Mouse (Mus musculus) testis, adult 2 months (tissue): ENCODE measurements around the gene Sik1. TPM values are rescaled to one million over a fixed set of nuclear protein-coding genes. Genes with fewer than 3 reads are reported as not detected.
A peak's percentile ranks its signal among the peaks of the same experiment; 100 is the strongest.

ENCODE experiments used
- H3K27ac ChIP-seq: fragments of 200-500 bp; 2 replicates; pipeline ENCODE4 v1.5.1; 2012; ENCODE audit warnings: low read depth, low read length; ENCODE audit not compliant: control insufficient read depth, insufficient read depth
- H3K27me3 ChIP-seq: fragments of 200-500 bp; 2 replicates; pipeline ENCODE4 v1.6.1; 2012; ENCODE audit warnings: mild to moderate bottlenecking, low read length, moderate library complexity; ENCODE audit not compliant: control insufficient read depth, insufficient read depth
- H3K36me3 ChIP-seq: fragments of 200-500 bp; 2 replicates; pipeline ENCODE4 v1.6.1; 2012; ENCODE audit warnings: mild to moderate bottlenecking, low read length; ENCODE audit not compliant: control insufficient read depth, insufficient read depth
- H3K4me1 ChIP-seq: fragments of 200-500 bp; 2 replicates; pipeline ENCODE4 v1.6.1; 2012; ENCODE audit warnings: low read length; ENCODE audit not compliant: control insufficient read depth, insufficient read depth
- H3K4me3 ChIP-seq: fragments of 200-500 bp; 2 replicates; pipeline ENCODE4 v1.5.1; 2012; ENCODE audit warnings: low read depth, mild to moderate bottlenecking, low read length, moderate library complexity, mixed read lengths; ENCODE audit not compliant: control insufficient read depth
- CTCF ChIP-seq: fragments of 200-500 bp; IDR thresholded peaks from 2 replicates; pipeline ENCODE4 v1.5.1; 2012; ENCODE audit warnings: low read depth, mild to moderate bottlenecking, inconsistent platforms, low read length, moderate library complexity; ENCODE audit not compliant: control insufficient read depth, insufficient read depth, insufficient replicate concordance
- POLR2A ChIP-seq: fragments of 200-500 bp; IDR thresholded peaks from 2 replicates; pipeline ENCODE4 v1.6.1; 2012; ENCODE audit warnings: low read depth, mild to moderate bottlenecking, inconsistent platforms, low read length, moderate library complexity; ENCODE audit not compliant: control insufficient read depth
- polyA plus RNA-seq: library from polyadenylated mRNA; depleted of rRNA; stranded (reverse); fragments of >200 nt; gene quantifications from 2 replicates; pipeline ENCODE4 v1.2.3, GENCODE M21; 2012

The Sik1 gene
- polyA plus RNA-seq, 1 experiment = 19.2 TPM

DNA sequence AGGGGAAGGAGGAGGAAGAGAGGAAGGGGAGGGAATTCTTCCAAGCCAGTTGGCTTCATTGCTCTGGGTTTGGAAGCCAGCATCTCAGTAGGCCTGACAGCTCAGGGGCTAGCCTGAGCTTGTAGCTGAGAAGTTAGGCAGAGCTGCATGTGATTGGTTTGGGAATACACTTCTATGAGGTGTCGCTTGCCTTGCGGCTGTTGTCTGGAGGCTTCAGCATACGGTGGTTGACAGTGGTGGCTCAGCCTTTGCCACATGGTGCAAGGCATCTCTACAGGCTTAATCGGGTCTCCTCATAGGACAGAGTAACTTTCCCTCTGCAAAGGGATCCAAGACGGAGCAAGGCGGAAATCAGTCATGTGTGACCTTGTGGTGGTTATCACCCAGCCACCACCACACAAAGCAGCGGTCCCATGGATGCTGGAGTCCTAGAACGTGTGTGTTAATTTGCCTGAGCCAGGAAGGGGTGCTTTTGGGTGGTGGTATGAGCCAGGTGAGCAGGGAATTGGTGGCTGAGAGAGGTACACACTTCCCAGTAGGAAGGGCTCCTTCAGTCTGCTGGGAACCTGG lies 25.0 kb downstream of the Sik1 start:
- H3K27me3 ChIP-seq = no peaks in the 10 kb centered on the region
- no peaks in the 10 kb centered on the region for H3K36me3 ChIP-seq
- H3K4me3 ChIP-seq = no peak overlapping the region
- TF ChIP-seq POLR2A = no peak
- TF ChIP-seq CTCF = no peak
- H3K27ac ChIP-seq = no peak overlapping the region
- H3K4me1 ChIP-seq = no peaks in the 10 kb centered on the region

DNA sequence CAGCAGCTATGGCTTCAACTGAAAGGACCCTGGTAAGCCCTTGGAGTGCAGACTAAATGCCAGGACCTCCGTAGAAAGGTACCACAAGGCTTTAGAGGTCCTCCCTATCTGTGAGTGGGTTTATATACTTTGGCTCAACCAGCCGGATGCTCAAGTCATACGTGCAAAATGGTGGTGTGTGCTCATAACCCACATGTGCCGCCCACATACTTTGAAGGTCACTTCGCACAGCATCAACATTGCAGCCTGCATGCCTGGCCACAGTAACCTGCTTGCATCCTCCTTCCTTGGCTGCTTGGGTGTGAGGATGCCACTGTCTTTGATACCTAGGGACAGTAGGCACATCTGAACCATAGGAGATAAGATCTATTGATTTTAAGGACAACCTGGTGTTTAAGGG lies 26.7 kb downstream of the Sik1 start:
- Histone ChIP-seq H3K27me3 (no peaks in the 10 kb centered on the region), H3K27ac (no peak overlapping the region), H3K4me1 (no peaks in the 10 kb centered on the region), H3K4me3 (no peak overlapping the region), H3K36me3 (no peaks in the 10 kb centered on the region)
- TF ChIP-seq CTCF = no peak
- no peak for TF ChIP-seq POLR2A

DNA sequence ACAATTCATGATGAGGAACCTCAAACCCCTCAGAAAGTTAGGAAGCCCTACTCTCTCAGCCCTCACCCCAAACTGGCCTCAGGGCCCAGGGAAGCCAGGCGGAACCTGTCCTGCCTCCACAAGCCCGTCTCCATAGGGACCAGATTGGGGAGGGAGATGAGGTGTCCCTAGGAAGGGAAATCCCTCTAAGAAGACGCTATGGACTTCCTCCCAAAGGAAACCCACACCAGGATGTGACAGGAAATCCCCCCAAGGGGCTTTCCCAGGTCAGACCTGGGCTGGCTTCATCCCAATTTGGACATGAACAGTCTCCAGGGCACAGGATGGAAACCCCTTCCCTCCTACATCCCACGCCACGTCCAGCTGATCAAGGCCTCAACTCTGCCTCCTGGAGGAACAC lies 27.5 kb downstream of the Sik1 start:
- Histone ChIP-seq H3K36me3 (no peaks in the 10 kb centered on the region), H3K27me3 (no peaks in the 10 kb centered on the region), H3K4me1 (no peaks in the 10 kb centered on the region), H3K4me3 (no peak overlapping the region), H3K27ac (no peak overlapping the region)
- no peak for TF ChIP-seq POLR2A
- TF ChIP-seq CTCF = no peak

DNA sequence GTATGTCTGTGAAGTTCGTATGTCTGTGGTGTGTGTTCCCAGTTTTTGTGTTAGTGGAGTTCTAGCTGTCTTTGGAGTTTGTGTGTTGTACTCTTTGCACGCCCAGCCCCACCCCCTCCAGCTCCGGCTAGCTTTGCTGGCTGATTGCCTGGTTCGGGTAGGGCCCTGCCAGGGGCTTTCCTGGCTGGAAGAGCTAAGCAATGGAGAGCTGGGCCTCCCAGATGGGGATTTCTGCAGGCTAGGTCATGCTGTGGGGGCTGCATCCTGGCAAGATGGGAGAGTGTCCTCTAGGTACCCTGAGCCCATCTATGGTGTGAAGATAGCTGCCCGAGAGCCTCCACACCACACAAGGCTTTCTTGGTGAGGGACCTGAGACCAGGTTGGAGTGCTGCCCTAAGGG lies 28.4 kb downstream of the Sik1 start:
- H3K27me3 ChIP-seq = no peaks in the 10 kb centered on the region
- TF ChIP-seq POLR2A (no peak), CTCF (no peak)
- no peak overlapping the region for H3K27ac ChIP-seq

DNA sequence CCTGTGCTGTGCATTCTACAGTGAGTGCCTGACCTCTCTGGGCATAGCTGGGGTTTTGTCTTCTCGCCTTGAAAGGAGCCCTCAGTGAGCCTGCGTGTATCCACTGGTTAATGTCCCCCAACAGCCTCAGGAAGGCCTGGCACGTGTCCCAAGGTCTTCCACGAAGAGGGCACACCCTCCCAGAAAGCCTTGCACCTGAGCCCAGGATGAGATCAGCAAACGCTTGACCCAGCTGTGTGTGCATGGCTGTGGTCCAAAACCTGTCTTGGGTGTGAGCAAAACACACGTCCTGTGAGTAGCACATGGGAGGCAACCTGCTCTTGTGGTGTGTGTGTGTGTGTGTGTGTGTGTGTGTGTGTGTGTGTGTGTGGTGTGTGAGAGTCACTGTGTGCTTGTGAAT lies 28.9 kb downstream of the Sik1 start:
- Histone ChIP-seq H3K27me3 (no peaks in the 10 kb centered on the region), H3K36me3 (no peaks in the 10 kb centered on the region), H3K4me1 (no peaks in the 10 kb centered on the region), H3K27ac (no peak overlapping the region), H3K4me3 (no peak overlapping the region)
- TF ChIP-seq POLR2A (no peak), CTCF (no peak)

More for the DNA sequence above, 28.4 kb downstream of the Sik1 start:
- H3K36me3 ChIP-seq = no peaks in the 10 kb centered on the region
- no peaks in the 10 kb centered on the region for H3K4me1 ChIP-seq
- no peak overlapping the region for H3K4me3 ChIP-seq

DNA sequence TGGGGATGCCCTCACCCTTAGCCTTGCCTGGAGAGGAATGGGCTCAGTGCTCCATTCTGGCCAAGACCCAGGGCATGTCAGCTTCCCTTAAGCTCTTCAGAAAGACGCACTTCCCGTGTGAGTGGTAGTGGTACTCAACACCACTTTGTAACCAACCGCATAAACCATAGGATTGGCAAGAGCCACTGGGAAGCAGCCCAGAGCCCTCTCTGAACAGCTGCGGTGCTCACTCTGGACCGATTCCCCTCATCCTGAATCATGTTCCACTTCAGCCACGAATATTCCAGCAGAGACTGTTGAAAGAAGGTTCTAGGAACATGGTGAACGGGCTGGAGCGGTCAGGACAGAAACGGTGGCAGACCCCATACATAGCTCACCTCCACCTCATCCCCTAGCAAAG lies 29.9 kb downstream of the Sik1 start:
- no peak overlapping the region for H3K27ac ChIP-seq
- no peak for TF ChIP-seq POLR2A
- TF ChIP-seq CTCF = no peak
- H3K27me3 ChIP-seq = no peaks in the 10 kb centered on the region
- no peaks in the 10 kb centered on the region for H3K4me1 ChIP-seq
- H3K4me3 ChIP-seq = peak overlapping the region; percentile 42
- H3K36me3 ChIP-seq = no peaks in the 10 kb centered on the region

DNA sequence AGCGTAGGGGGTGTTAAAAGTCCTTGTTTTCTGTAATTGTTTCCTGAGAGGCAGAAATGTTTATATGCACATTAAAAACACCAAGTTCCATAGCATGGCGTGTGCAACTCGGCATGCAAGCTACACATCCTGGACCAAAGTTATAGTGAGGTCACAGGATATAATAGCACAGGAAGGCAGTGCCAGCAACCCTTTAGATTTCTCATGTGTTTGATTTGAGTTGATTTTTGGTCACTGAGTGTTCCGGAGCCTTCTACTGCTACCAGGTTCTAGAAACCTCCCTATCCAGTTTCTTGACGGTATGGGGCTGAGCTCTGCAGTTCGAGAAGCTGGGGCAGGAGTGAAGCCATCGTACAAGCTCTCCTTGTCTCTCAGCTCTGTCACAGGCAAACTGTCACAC lies 30.8 kb downstream of the Sik1 start:
- no peaks in the 10 kb centered on the region for H3K36me3 ChIP-seq
- no peak overlapping the region; the same call in 1 of the 2 replicates for H3K4me3 ChIP-seq
- H3K4me1 ChIP-seq = no peaks in the 10 kb centered on the region
- H3K27ac ChIP-seq = no peak overlapping the region
- no peaks in the 10 kb centered on the region for H3K27me3 ChIP-seq
- TF ChIP-seq POLR2A (no peak), CTCF (no peak)

DNA sequence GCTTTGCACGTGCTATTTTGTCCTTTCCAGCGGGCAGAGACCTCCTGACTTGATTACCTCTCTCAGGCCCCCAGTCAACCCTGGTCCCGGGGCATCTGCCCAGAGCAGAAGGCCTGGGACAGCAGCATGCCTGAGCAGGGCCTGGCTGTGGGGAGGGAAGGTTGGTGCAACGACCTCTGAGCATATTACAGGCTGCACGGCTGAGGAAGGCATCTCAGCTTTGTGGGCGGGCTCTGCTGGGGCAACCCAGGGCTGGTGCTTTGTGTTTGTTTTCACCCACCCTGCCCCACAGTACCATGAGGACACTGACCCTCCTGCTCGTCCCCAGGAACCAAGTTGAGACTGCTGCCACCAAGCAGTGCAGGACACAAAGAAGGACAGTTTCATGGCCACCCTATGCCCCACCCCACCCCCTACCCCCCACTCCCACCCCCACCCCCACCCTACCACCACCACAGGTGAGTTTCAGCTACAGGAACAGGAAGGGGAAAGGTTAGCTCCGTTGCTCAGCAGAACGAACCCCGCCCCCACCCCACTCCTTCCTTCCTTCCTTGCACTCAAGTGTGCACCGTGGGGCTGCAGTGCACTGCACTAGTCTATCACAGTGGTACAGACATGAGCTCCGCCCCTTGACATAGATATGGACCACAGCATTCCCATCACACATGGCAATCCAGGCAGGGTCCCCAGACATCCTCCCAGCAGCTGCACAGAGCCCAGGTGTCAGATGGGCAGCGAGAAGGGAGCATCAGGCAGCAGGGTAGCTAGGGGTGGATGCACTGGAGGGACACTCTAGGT lies 34.3 kb downstream of the Sik1 start:
- no peak for TF ChIP-seq POLR2A
- no peak for TF ChIP-seq CTCF
- H3K27ac ChIP-seq = no peak overlapping the region

More for the DNA sequence above, 34.3 kb downstream of the Sik1 start:
- Histone ChIP-seq H3K4me1 (peaks cover 9% of the 10 kb centered on the region), H3K36me3 (no peaks in the 10 kb centered on the region), H3K4me3 (no peak overlapping the region), H3K27me3 (no peaks in the 10 kb centered on the region)
